ENCODE assay signal across 19 mouse cellular contexts in genomic region chr6:13582075-13582474, GRCm38 (mm10).
"Had no signal": no experiment of that assay in that cellular context is flagged by ENCODE, and none has a peak within 500 bp of the region (broad histone marks: within the 10 kb centered on the region; RNA-seq: fewer than 3 reads in every experiment).

No protein-coding gene starts in this region.

- H3K4me2 ChIP-seq: kidney, embryonic 15.5 days; liver, embryonic 13.5 days; midbrain, embryonic 11.5 days; neural tube, embryonic 12.5 days; neural tube, embryonic 15.5 days had no signal

- H3K4me1 ChIP-seq: kidney, embryonic 15.5 days; neural tube, embryonic 12.5 days; neural tube, embryonic 15.5 days had no signal

- H3K27me3 ChIP-seq: kidney, embryonic 15.5 days; liver, embryonic 13.5 days; neural tube, embryonic 12.5 days; neural tube, embryonic 15.5 days had no signal

- H3K9me3 ChIP-seq: kidney, embryonic 15.5 days; liver, embryonic 13.5 days; neural tube, embryonic 12.5 days; neural tube, embryonic 15.5 days had no signal

- H3K9ac ChIP-seq: kidney, embryonic 15.5 days; liver, embryonic 13.5 days; neural tube, embryonic 12.5 days; neural tube, embryonic 15.5 days had no signal

- H3K4me3 ChIP-seq: kidney, embryonic 15.5 days; left cerebral cortex, adult 2 months; liver, embryonic 13.5 days; neural tube, embryonic 12.5 days; neural tube, embryonic 15.5 days had no signal

- H3K27ac ChIP-seq: kidney, embryonic 15.5 days; left cerebral cortex, adult 2 months; liver, embryonic 13.5 days; neural tube, embryonic 12.5 days; neural tube, embryonic 15.5 days had no signal

- DNase-seq: kidney, adult 8-10 months; kidney, postnatal 10 days; kidney, postnatal 36 days; layer of hippocampus, postnatal 36 days; liver, embryonic 13.5 days; lung, adult 2 months; lung, postnatal 14 days; lung, postnatal 4 days; midbrain, embryonic 14.5 days; right cerebral cortex, adult 18-20 months; right cerebral cortex, postnatal 14 days; right cerebral cortex, postnatal 4 days; thymus, adult 18-20 months; thymus, postnatal 36 days had no signal
